ENCODE assay signal across 9 mouse cellular contexts in the genomic region with DNA sequence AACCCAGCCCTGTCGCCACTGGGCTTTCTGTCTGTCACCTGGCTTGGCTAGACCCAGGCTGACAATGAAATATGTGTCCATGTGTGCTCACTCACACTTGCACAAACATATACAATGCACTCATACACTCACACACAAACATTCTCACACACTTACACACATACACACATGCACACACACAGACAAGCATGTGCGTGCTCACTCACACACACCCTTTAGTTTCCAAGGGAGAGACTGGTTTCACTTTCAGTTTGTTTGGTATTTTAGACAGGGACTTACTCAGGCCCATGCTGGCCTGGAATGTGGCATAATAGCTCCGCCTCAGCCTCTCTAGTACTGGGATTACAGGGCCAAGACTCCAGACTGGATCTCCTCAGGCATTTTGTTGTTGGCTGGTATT.
DNase-seq lines count a peak whose midpoint lies in the region; ATAC-seq and TF ChIP-seq lines count a peak whose summit lies in the region.
"Had no signal": no experiment of that assay in that cellular context is flagged by ENCODE, and none has a peak within 500 bp of the region (broad histone marks: within the 10 kb centered on the region; RNA-seq: fewer than 3 reads in every experiment).

No protein-coding gene starts in this region.

- peak overlapping the region; percentile 36 for H3K4me3 ChIP-seq in gastrocnemius, adult 2 months
- no peak overlapping the region for H3K4me3 ChIP-seq in midbrain, postnatal 0 days (ENCODE audit: low read depth, low read length)

- peak; percentile 82 to 85 for ATAC-seq in hematopoietic stem cell, adult 5-6 weeks (replicated peaks in 1 of 2; ENCODE audit: insufficient read depth in 1 of 2, low FRiP score in 2 of 2, low TSS enrichment in 1 of 2, low read depth in 1 of 2, poor library complexity in 2 of 2, severe bottlenecking in 2 of 2)
- ATAC-seq in midbrain, postnatal 0 days (ENCODE audit: low FRiP score), result no peak
- ATAC-seq: CD4-positive, CD25-positive, alpha-beta regulatory T cell, adult 4 months had no signal

- H3K9ac ChIP-seq in midbrain, postnatal 0 days (replicated peaks; ENCODE audit: low read length, poor library complexity, severe bottlenecking), result no peak overlapping the region

- H3K36me3 ChIP-seq in midbrain, postnatal 0 days (ENCODE audit: insufficient read depth, low read length), result no peaks in the 10 kb centered on the region

- WGBS in midbrain, postnatal 0 days, result 73% methylated on average over 3 of the region's 3 CpGs

- no peaks in the 10 kb centered on the region for H3K9me3 ChIP-seq in midbrain, postnatal 0 days (ENCODE audit: low read length)

- H3K27ac ChIP-seq in gastrocnemius, adult 2 months, result no peak overlapping the region
- H3K27ac ChIP-seq in midbrain, postnatal 0 days (ENCODE audit: low read depth, low read length), result no peak overlapping the region

- H3K4me2 ChIP-seq in midbrain, postnatal 0 days (ENCODE audit: low read depth, low read length, poor library complexity, severe bottlenecking), result no peak overlapping the region

- TF ChIP-seq CTCF in gastrocnemius, adult 2 months (IDR thresholded peaks at IDR 0.05), result no peak
- TF ChIP-seq CTCF in midbrain, postnatal 0 days (IDR thresholded peaks at IDR 0.05), result no peak

- intact Hi-C loops in gastrocnemius, adult 2 months (cut with DNase I), result no loop called here

- no peak for DNase-seq in gastrocnemius, adult 2 months
- no peak for DNase-seq in gastrocnemius, postnatal 4 days (ENCODE audit: low spot score in 2 of 2)
- peak; percentile 4 for DNase-seq in adrenal gland, postnatal 25 days
- DNase-seq in lung, postnatal 36 days, result peak; percentile 30
- DNase-seq in midbrain, postnatal 0 days (ENCODE audit: low spot score), result no peak
- DNase-seq in layer of hippocampus, adult 18-20 months (ENCODE audit: low spot score in 2 of 2), result no peak
- DNase-seq in thymus, adult 18-20 months, result no peak

- H3K27me3 ChIP-seq in midbrain, postnatal 0 days (ENCODE audit: insufficient read depth, low read length), result no peaks in the 10 kb centered on the region

- H3K4me1 ChIP-seq in midbrain, postnatal 0 days (ENCODE audit: insufficient read depth, low read length), result no peaks in the 10 kb centered on the region

Comparison
In these comparisons a context has a peak if more than half of its experiments do, and no peak if none do; other contexts are left out.
1. DNase-seq: peak in adrenal gland, postnatal 25 days (single experiment) and lung, postnatal 36 days (single experiment); none in gastrocnemius, adult 2 months (single experiment), gastrocnemius, postnatal 4 days (0 of 2), midbrain, postnatal 0 days (single experiment), layer of hippocampus, adult 18-20 months (0 of 2) and thymus, adult 18-20 months (0 of 2).